Mouse (Mus musculus): Measurements from ENCODE around the gene Dner.

DNA sequence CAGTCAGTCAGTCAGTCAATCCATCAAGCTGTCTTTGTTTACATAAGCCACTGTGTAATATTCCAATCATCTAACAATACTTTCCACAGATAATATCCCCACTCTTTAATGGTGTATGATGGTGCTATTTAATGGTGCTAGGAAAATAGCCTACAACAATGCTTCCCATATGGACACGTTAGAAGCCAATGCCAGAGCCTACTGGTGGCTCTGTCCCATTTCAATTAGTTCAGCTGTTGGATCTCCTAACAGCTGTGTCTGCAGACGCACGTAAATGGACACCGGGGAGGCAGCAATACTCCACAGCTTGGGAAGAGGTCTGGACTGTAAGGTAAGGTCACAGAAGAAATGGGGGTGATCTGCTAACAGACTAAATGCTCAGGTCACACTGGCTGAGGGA, 171.6 kb downstream of the Dner start:
- TF ChIP-seq POLR2A (IDR thresholded peaks at IDR 0.05; ENCODE audit: low read depth, low read length) (no peak), CTCF (IDR thresholded peaks at IDR 0.05; ENCODE audit: extremely low read depth, insufficient read depth, insufficient read length, insufficient replicate concordance) (no peak)

All from spleen, adult 2 months (tissue).